Comparison of ENCODE assay signal across 9 mouse cellular contexts in genomic region chr15:12245580-12246359, GRCm38 (mm10). TPM values are rescaled to one million over a fixed set of nuclear protein-coding genes. Genes with fewer than 3 reads are reported as not detected.
DNase-seq lines count a peak whose midpoint lies in the region; ATAC-seq and TF ChIP-seq lines count a peak whose summit lies in the region.
"Had no signal": no experiment of that assay in that cellular context is flagged by ENCODE, and none has a peak within 500 bp of the region (broad histone marks: within the 10 kb centered on the region; RNA-seq: fewer than 3 reads in every experiment).

No protein-coding gene starts in this region.

- no peak overlapping the region for H3K4me3 ChIP-seq in layer of hippocampus, adult 2 months
- no peak overlapping the region for H3K4me3 ChIP-seq in liver, embryonic 14.5 days (ENCODE audit: insufficient read depth in 1 of 2, low read depth in 2 of 2, low read length in 2 of 2)
- H3K4me3 ChIP-seq in forebrain, embryonic 11.5 days (ENCODE audit: low read depth, low read length), result no peak overlapping the region
- H3K4me3 ChIP-seq: neural tube, embryonic 13.5 days had no signal

- H3K9me3 ChIP-seq in liver, embryonic 14.5 days (ENCODE audit: control insufficient read depth, low read length), result no peaks in the 10 kb centered on the region
- H3K9me3 ChIP-seq in forebrain, embryonic 11.5 days (ENCODE audit: control insufficient read depth, low read length), result no peaks in the 10 kb centered on the region
- H3K9me3 ChIP-seq: neural tube, embryonic 13.5 days had no signal

- peak; percentile 59 for TF ChIP-seq EP300 in liver, embryonic 14.5 days (IDR thresholded peaks at IDR 0.05; ENCODE audit: low read depth)

- DNase-seq in layer of hippocampus, adult 2 months (ENCODE audit: low spot score in 2 of 2), result no peak
- DNase-seq in layer of hippocampus, postnatal 36 days, result no peak
- peak; percentile 53 for DNase-seq in MN1 (ENCODE audit: low spot score)
- peak in 2 of 3 experiments; percentile 42 to 54 for DNase-seq in liver, embryonic 14.5 days (ENCODE audit: low read depth in 3 of 3, low spot score in 3 of 3)
- no peak for DNase-seq in B cell, adult 2 months
- DNase-seq in forebrain, embryonic 11.5 days (ENCODE audit: low spot score), result no peak
- no peak for DNase-seq in cerebellum, postnatal 14 days

- H3K27me3 ChIP-seq in liver, embryonic 14.5 days (ENCODE audit: control insufficient read depth, insufficient read depth, low read length), result no peaks in the 10 kb centered on the region
- no peaks in the 10 kb centered on the region for H3K27me3 ChIP-seq in forebrain, embryonic 11.5 days (ENCODE audit: control insufficient read depth, insufficient read depth, low read length)
- H3K27me3 ChIP-seq: neural tube, embryonic 13.5 days had no signal

- peaks cover 2% of the 10 kb centered on the region; the same call in 1 of the 2 replicates for H3K36me3 ChIP-seq in liver, embryonic 14.5 days (replicated peaks; ENCODE audit: control insufficient read depth, insufficient read depth, low read depth)
- no peaks in the 10 kb centered on the region for H3K36me3 ChIP-seq in forebrain, embryonic 11.5 days (ENCODE audit: control insufficient read depth, insufficient read depth, low read length)

- H3K4me2 ChIP-seq in liver, embryonic 14.5 days (ENCODE audit: low read depth), result peak overlapping the region; percentile 51
- no peak overlapping the region for H3K4me2 ChIP-seq in forebrain, embryonic 11.5 days (ENCODE audit: low read depth, low read length, severe bottlenecking)
- H3K4me2 ChIP-seq: neural tube, embryonic 13.5 days had no signal

- ATAC-seq in erythroblast, adult 5-6 weeks (replicated peaks; ENCODE audit: low FRiP score, poor library complexity, severe bottlenecking), result peak; percentile 63
- peak; percentile 86 for ATAC-seq in liver, embryonic 14.5 days (ENCODE audit: insufficient read depth)
- ATAC-seq in forebrain, embryonic 11.5 days (replicated peaks; ENCODE audit: low FRiP score), result no peak

- no peak for TF ChIP-seq CTCF in layer of hippocampus, adult 2 months (conservative IDR thresholded peaks at IDR 0.05)
- TF ChIP-seq CTCF in liver, embryonic 14.5 days (IDR thresholded peaks at IDR 0.05; ENCODE audit: low read depth), result no peak

- H3K27ac ChIP-seq in layer of hippocampus, adult 2 months, result peak overlapping the region; percentile 79
- peak overlapping the region; percentile 68 for H3K27ac ChIP-seq in liver, embryonic 14.5 days
- no peak overlapping the region for H3K27ac ChIP-seq in forebrain, embryonic 11.5 days (ENCODE audit: low read depth, low read length)
- H3K27ac ChIP-seq: neural tube, embryonic 13.5 days had no signal

- peak overlapping the region; percentile 40 for H3K9ac ChIP-seq in liver, embryonic 14.5 days (replicated peaks)
- no peak overlapping the region for H3K9ac ChIP-seq in forebrain, embryonic 11.5 days (ENCODE audit: low read length)
- H3K9ac ChIP-seq: neural tube, embryonic 13.5 days had no signal

- H3K4me1 ChIP-seq in liver, embryonic 14.5 days (replicated peaks; ENCODE audit: control insufficient read depth in 2 of 2, insufficient read depth in 2 of 2, low read length in 1 of 2), result peaks cover 20 to 26% of the 10 kb centered on the region in 2 experiments
- no peaks in the 10 kb centered on the region for H3K4me1 ChIP-seq in forebrain, embryonic 11.5 days (replicated peaks; ENCODE audit: control insufficient read depth, insufficient read depth, low read length)
- H3K4me1 ChIP-seq: neural tube, embryonic 13.5 days had no signal

- WGBS in liver, embryonic 14.5 days (ENCODE audit: insufficient replicate concordance), result 24% methylated on average over 6 of the region's 6 CpGs
- 81% methylated on average over 6 of the region's 6 CpGs for WGBS in forebrain, embryonic 11.5 days

RNA-seq across cellular contexts. Expression of gene Mtmr12, which starts 40.9 kb away (rescaled TPM):
- 10 to 100 TPM; 58.1 to 58.9 TPM for total RNA-seq in layer of hippocampus, adult 2 months (2021)
- 10 to 100 TPM; 55.4 to 58.1 TPM for total RNA-seq in layer of hippocampus, postnatal 36 days (2021)
- 3.8 and 12.3 TPM in 2 replicates for total RNA-seq in erythroblast, adult 5-6 weeks (2015; ENCODE audit: low replicate concordance)
- total RNA-seq in erythroblast, adult 5-6 weeks (2017; ENCODE audit: low replicate concordance), result 5.7 and 9.3 TPM in 2 replicates
- polyA plus RNA-seq in liver, embryonic 14.5 days (2012; rRNA removed), result 6.4 and 6.5 TPM in 2 replicates
- 6.8 and 7.2 TPM in 2 replicates for polyA plus RNA-seq in liver, embryonic 14.5 days (2014; fragmentation: Nextera tagmentation; extraction: Ambion mirVana)
- 19.3 and 21.2 TPM in 2 replicates for polyA plus RNA-seq in forebrain, embryonic 11.5 days (2014; fragmentation: Nextera tagmentation; extraction: Ambion mirVana)

Comparison
In these comparisons a context has a peak if more than half of its experiments do, and no peak if none do; other contexts are left out.
1. DNase-seq: peak in MN1 (single experiment) and liver, embryonic 14.5 days (2 of 3); none in layer of hippocampus, adult 2 months (0 of 2), layer of hippocampus, postnatal 36 days (0 of 2), B cell, adult 2 months (0 of 2), forebrain, embryonic 11.5 days (single experiment) and cerebellum, postnatal 14 days (0 of 2).
2. RNA of gene Mtmr12, which starts 40.9 kb away (total RNA-seq): 58.1 to 58.9 TPM in layer of hippocampus, adult 2 months and 55.4 to 58.1 TPM in layer of hippocampus, postnatal 36 days; 3.8 to 12.3 TPM in erythroblast, adult 5-6 weeks; every median in the first group is over 4 times any median in the second.